Mouse (Mus musculus) lung, adult 2 months (tissue): ENCODE measurements at regions not wholly inside any gene's neighbourhood (a gene's known extent, or its start where the extent isn't known, plus 50 kb on each side); places are given as distances from the start of the nearest gene placed in this dataset.

Source experiments
- CTCF ChIP-seq: fragments of 200-500 bp; IDR thresholded peaks from 2 replicates; pipeline ENCODE4 v1.5.1; 2011; ENCODE audit warnings: mild to moderate bottlenecking, low read length, control low read depth; ENCODE audit not compliant: insufficient read depth
- POLR2A ChIP-seq: fragments of 200-500 bp; IDR thresholded peaks from 2 replicates; pipeline ENCODE4 v1.6.1; 2011; ENCODE audit warnings: low read depth, mild to moderate bottlenecking, control low read depth, low read length, borderline replicate concordance; ENCODE audit errors: extremely low read depth

DNA sequence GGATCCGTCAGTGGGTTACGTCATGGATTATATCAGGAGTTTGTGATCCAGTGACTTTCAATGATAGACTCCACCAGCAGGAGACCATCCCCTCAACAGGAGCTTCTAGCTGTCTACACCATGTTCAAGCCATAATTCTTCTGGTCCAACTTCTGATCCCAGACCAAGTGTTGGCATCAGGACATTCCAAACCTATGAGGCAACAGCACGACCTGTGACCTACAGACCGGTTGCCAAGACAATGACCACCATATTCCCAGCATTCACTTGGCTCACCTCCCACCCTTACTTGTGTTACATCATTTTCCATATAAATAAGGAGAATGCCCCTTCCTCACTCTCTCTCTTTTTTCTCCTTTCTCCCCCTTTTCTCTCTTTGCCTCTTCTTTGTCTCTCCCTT, 113.6 kb downstream of the Bcl2l11 start:
- no peak for TF ChIP-seq POLR2A
- TF ChIP-seq CTCF, result no peak
